Mouse (Mus musculus) erythroblast, embryonic 14.5 days (primary cell): Measurements from ENCODE around the gene Nelfb. TPM values are rescaled to one million over a fixed set of nuclear protein-coding genes. Genes with fewer than 3 reads are reported as not detected.
A peak's percentile ranks its signal among the peaks of the same experiment; 100 is the strongest.

Source experiments
- H3K27me3 ChIP-seq: 2 replicates; pipeline ENCODE4 v1.6.1; 2012; ENCODE audit warnings: inconsistent platforms; ENCODE audit not compliant: control insufficient read depth
- H3K36me3 ChIP-seq: 2 replicates; pipeline ENCODE4 v1.6.1; 2012; ENCODE audit warnings: mild to moderate bottlenecking, inconsistent platforms; ENCODE audit not compliant: control insufficient read depth
- H3K4me1 ChIP-seq: 2 replicates; pipeline ENCODE4 v1.6.1; 2012; ENCODE audit warnings: inconsistent platforms; ENCODE audit not compliant: control insufficient read depth
- H3K4me3 ChIP-seq: replicated peaks from 2 replicates; pipeline ENCODE3; 2012; ENCODE audit warnings: moderate library complexity, mild to moderate bottlenecking, inconsistent platforms
- H3K9me3 ChIP-seq: 2 replicates; pipeline ENCODE4 v1.6.1; 2012; ENCODE audit warnings: low read length, inconsistent platforms, mixed read lengths; ENCODE audit not compliant: control insufficient read depth
- GATA1 ChIP-seq: IDR thresholded peaks from 2 replicates; pipeline ENCODE4 v1.6.1; 2012; ENCODE audit warnings: low read length, inconsistent platforms, mixed read lengths
- TAL1 ChIP-seq: IDR thresholded peaks from 3 replicates; pipeline ENCODE4 v1.6.1; 2012; ENCODE audit warnings: low read length, inconsistent platforms, mixed read lengths
- polyA plus RNA-seq: library from polyadenylated mRNA; stranded (reverse); fragments of >175 nt; gene quantifications from 2 replicates; pipeline ENCODE4 v1.2.3, GENCODE M21; 2012

Gene Nelfb
- polyA plus RNA-seq, 1 experiment: 1.8 TPM

GRCm38 (mm10) chr2:25242101-25242506 is 30.8 kb upstream of the Nelfb start, which contains the start of the genes Rnf208 and Cysrt1:
TSS of gene Rnf208 (plus strand) at chr2:25242255.
TSS of gene Cysrt1 (minus strand) at chr2:25242452.
- TF ChIP-seq GATA1 (no peak), TAL1 (no peak)
- peak within 1 kb of the TSS; percentile 61 for H3K4me3 ChIP-seq
- no peaks in the 10 kb centered on the region for H3K9me3 ChIP-seq
- H3K36me3 ChIP-seq: peaks cover 23% of the 10 kb centered on the region
- H3K4me1 ChIP-seq: peaks cover 41% of the 10 kb centered on the region
- peaks cover 36% of the 10 kb centered on the region for H3K27me3 ChIP-seq

GRCm38 (mm10) chr2:25241438-25241775 is 30.1 kb upstream of the Nelfb start:
- Histone ChIP-seq H3K4me3 (peak overlapping the region; percentile 61), H3K36me3 (peaks cover 16% of the 10 kb centered on the region), H3K4me1 (peaks cover 43% of the 10 kb centered on the region), H3K27me3 (peaks cover 39% of the 10 kb centered on the region), H3K9me3 (no peaks in the 10 kb centered on the region)
- TF ChIP-seq TAL1 (no peak), GATA1 (no peak)

GRCm38 (mm10) chr2:25240723-25241437 is 29.6 kb upstream of the Nelfb start:
- Histone ChIP-seq H3K36me3 (peaks cover 11% of the 10 kb centered on the region), H3K27me3 (peaks cover 43% of the 10 kb centered on the region), H3K4me3 (peak overlapping the region; percentile 61), H3K4me1 (peaks cover 47% of the 10 kb centered on the region), H3K9me3 (no peaks in the 10 kb centered on the region)
- TF ChIP-seq TAL1: no peak
- TF ChIP-seq GATA1: no peak

- H3K27me3 ChIP-seq: peaks cover 44% of the 10 kb centered on the region
- H3K9me3 ChIP-seq: no peaks in the 10 kb centered on the region
- peaks cover 47% of the 10 kb centered on the region for H3K4me1 ChIP-seq
- peaks cover 5% of the 10 kb centered on the region for H3K36me3 ChIP-seq
- H3K4me3 ChIP-seq: peak overlapping the region; percentile 61
- TF ChIP-seq TAL1 (no peak), GATA1 (no peak)
Observed at GRCm38 (mm10) chr2:25240310-25240709, 29.0 kb upstream of the Nelfb start.

- H3K27me3 ChIP-seq: peaks cover 44% of the 10 kb centered on the region
Observed at GRCm38 (mm10) chr2:25239766-25240165, 28.5 kb upstream of the Nelfb start.

GRCm38 (mm10) chr2:25238106-25238505 is 26.8 kb upstream of the Nelfb start:
- Histone ChIP-seq H3K4me3 (no peak overlapping the region), H3K4me1 (peaks cover 47% of the 10 kb centered on the region), H3K27me3 (peaks cover 34% of the 10 kb centered on the region), H3K9me3 (no peaks in the 10 kb centered on the region), H3K36me3 (no peaks in the 10 kb centered on the region)
- TF ChIP-seq TAL1: no peak
- TF ChIP-seq GATA1: no peak

More at GRCm38 (mm10) chr2:25239766-25240165, 28.5 kb upstream of the Nelfb start:
- Histone ChIP-seq H3K36me3 (no peaks in the 10 kb centered on the region), H3K9me3 (no peaks in the 10 kb centered on the region), H3K4me3 (no peak overlapping the region), H3K4me1 (peaks cover 47% of the 10 kb centered on the region)
- no peak for TF ChIP-seq TAL1
- no peak for TF ChIP-seq GATA1

GRCm38 (mm10) chr2:25237522-25237921 is 26.2 kb upstream of the Nelfb start:
- Histone ChIP-seq H3K4me1 (peaks cover 44% of the 10 kb centered on the region), H3K9me3 (no peaks in the 10 kb centered on the region), H3K27me3 (peaks cover 28% of the 10 kb centered on the region), H3K4me3 (no peak overlapping the region), H3K36me3 (no peaks in the 10 kb centered on the region)
- TF ChIP-seq TAL1: no peak
- TF ChIP-seq GATA1: no peak

GRCm38 (mm10) chr2:25236614-25237013 is 25.3 kb upstream of the Nelfb start, which contains the start of gene Rnf224:
TSS of gene Rnf224 (minus strand) at chr2:25236787.
- Histone ChIP-seq H3K9me3 (no peaks in the 10 kb centered on the region), H3K36me3 (no peaks in the 10 kb centered on the region), H3K4me1 (peaks cover 36% of the 10 kb centered on the region), H3K4me3 (no peak within 1 kb of the TSS), H3K27me3 (peaks cover 22% of the 10 kb centered on the region)
- TF ChIP-seq GATA1 (no peak), TAL1 (no peak)

GRCm38 (mm10) chr2:25234551-25235220 is 23.4 kb upstream of the Nelfb start:
- Histone ChIP-seq H3K4me3 (no peak overlapping the region), H3K36me3 (no peaks in the 10 kb centered on the region), H3K4me1 (peaks cover 17% of the 10 kb centered on the region), H3K27me3 (peaks cover 16% of the 10 kb centered on the region), H3K9me3 (no peaks in the 10 kb centered on the region)
- TF ChIP-seq TAL1: no peak
- no peak for TF ChIP-seq GATA1
